Mouse (Mus musculus) neural tube, embryonic 11.5 days (tissue): Measurements from ENCODE around the gene Gm45844. TPM values are rescaled to one million over a fixed set of nuclear protein-coding genes. Genes with fewer than 3 reads are reported as not detected.

ENCODE experiments used
- ATAC-seq: fragments of 200-750 bp; cut with Nextera tagmentation; 2 replicates; pipeline ENCODE4 v1.8.0; 2017; ENCODE audit warnings: moderate number of reproducible peaks, mild to moderate bottlenecking, moderate TSS enrichment, moderate library complexity; ENCODE audit not compliant: insufficient read depth, low FRiP score, low TSS enrichment
- DNase-seq: peaks from one replicate; pipeline ENCODE4 v3.0.0-alpha.2; 2015; ENCODE audit warnings: low spot score
- H3K27ac ChIP-seq: fragments of 300-500 bp; sonication (generic); 2 replicates; pipeline ENCODE4 v1.5.1; 2014; ENCODE audit warnings: low read depth, mild to moderate bottlenecking, low read length
- H3K27me3 ChIP-seq: fragments of 300-500 bp; sonication (generic); 2 replicates; pipeline ENCODE4 v1.6.1; 2014; ENCODE audit warnings: mild to moderate bottlenecking, low read length, mixed read lengths; ENCODE audit not compliant: control insufficient read depth, insufficient read depth
- H3K36me3 ChIP-seq: fragments of 300-500 bp; sonication (generic); 2 replicates; pipeline ENCODE4 v1.6.1; 2014; ENCODE audit warnings: mild to moderate bottlenecking, low read length, moderate library complexity, mixed read lengths; ENCODE audit not compliant: control insufficient read depth, insufficient read depth
- H3K4me1 ChIP-seq: fragments of 300-500 bp; sonication (generic); 2 replicates; pipeline ENCODE4 v1.6.1; 2014; ENCODE audit warnings: low read length, mixed read lengths; ENCODE audit not compliant: control insufficient read depth, insufficient read depth
- H3K4me2 ChIP-seq: fragments of 300-500 bp; sonication (generic); 2 replicates; pipeline ENCODE4 v1.6.1; 2014; ENCODE audit warnings: low read depth, mild to moderate bottlenecking, moderate library complexity
- H3K4me3 ChIP-seq: fragments of 300-500 bp; sonication (generic); 2 replicates; pipeline ENCODE4 v1.5.1; 2014; ENCODE audit warnings: low read depth, low read length
- H3K9ac ChIP-seq: fragments of 300-500 bp; sonication (generic); 2 replicates; pipeline ENCODE4 v1.6.1; 2014; ENCODE audit warnings: mild to moderate bottlenecking, low read length
- H3K9me3 ChIP-seq: fragments of 300-500 bp; sonication (generic); 2 replicates; pipeline ENCODE4 v1.6.1; 2016; ENCODE audit warnings: low read length; ENCODE audit not compliant: control insufficient read depth
- WGBS: fragments of 180-500 bp; shearing (Covaris S2); extraction: QIAGEN DNeasy Blood & Tissue Kit; methylation state at CpG from one replicate; pipeline ENCODE4 v1.1.7; 2014; 5-methylcytosine and 5-hydroxymethylcytosine counted together
- microRNA-seq: library from miRNA; unstranded; fragments of <30 nt; microRNA quantifications from one replicate; pipeline ENCODE4, GENCODE M21; 2016
- polyA plus RNA-seq: library from polyadenylated mRNA; unstranded; fragments of >200 nt; fragmentation: Nextera tagmentation; extraction: Ambion mirVana; gene quantifications from 2 replicates; pipeline ENCODE4 v1.2.1, GENCODE M21; 2014

Gene Gm45844
- polyA plus RNA-seq, 1 experiment from 2014 or later = 2.0 TPM

- Histone ChIP-seq H3K4me2 (no peak overlapping the region), H3K27ac (no peak overlapping the region), H3K9ac (no peak overlapping the region), H3K36me3 (no peaks in the 10 kb centered on the region; the same call in none of the 2 replicates), H3K27me3 (no peaks in the 10 kb centered on the region), H3K4me1 (no peaks in the 10 kb centered on the region), H3K9me3 (no peaks in the 10 kb centered on the region), H3K4me3 (no peak overlapping the region)
- 92% methylated on average over 1 of the region's 1 CpGs for WGBS
- ATAC-seq = no peak
- no peak for DNase-seq
Measured at GRCm38 (mm10) chr7:7185897-7186296, 92.2 kb downstream of the Gm45844 start.

GRCm38 (mm10) chr7:7171227-7172147 is 106.6 kb downstream of the Gm45844 start, which contains the start of gene Zfp418:
Gene Zfp418, plus strand, starts transcription at chr7:7171330.
- no peak within 1 kb of the TSS for H3K27ac ChIP-seq
- no peaks in the 10 kb centered on the region for H3K9me3 ChIP-seq
- H3K27me3 ChIP-seq = no peaks in the 10 kb centered on the region
- peak; percentile 45 for DNase-seq
- 2% methylated on average over 26 of the region's 26 CpGs for WGBS
- H3K4me2 ChIP-seq = peak within 1 kb of the TSS; percentile 62
- peak; percentile 93 for ATAC-seq
- H3K9ac ChIP-seq = peak within 1 kb of the TSS; percentile 61
- H3K36me3 ChIP-seq = peaks cover 2% of the 10 kb centered on the region; the same call in 1 of the 2 replicates
- H3K4me1 ChIP-seq = no peaks in the 10 kb centered on the region
- H3K4me3 ChIP-seq = peak within 1 kb of the TSS; percentile 72

Small RNA genes within 50 kb of the gene (microRNA-seq; reads per million reads assigned to microRNA genes)
- gene Mir5620 = 1.0 reads per million

Other genes with a start within 250 kb of the Gm45844 start
- gene Zfp954, start 156.8 kb downstream of the Gm45844 start, polyA plus RNA-seq = 17.4 and 18.7 TPM in 2 replicates
- 6.6 and 7.0 TPM in 2 replicates for gene Zfp773, start 141.5 kb downstream of the Gm45844 start, polyA plus RNA-seq
- gene Zfp418, start 107.0 kb downstream of the Gm45844 start, polyA plus RNA-seq = 3.6 and 4.0 TPM in 2 replicates
- gene Zfp772, start 68.3 kb downstream of the Gm45844 start, polyA plus RNA-seq = 11.0 and 11.1 TPM in 2 replicates
- 0.16 and 0.33 TPM in 2 replicates for gene Vmn2r29, start 31.0 kb downstream of the Gm45844 start, polyA plus RNA-seq
- gene Clcn4, start 22.6 kb upstream of the Gm45844 start, polyA plus RNA-seq = 68.7 and 71.9 TPM in 2 replicates
- gene Vmn2r30, start 59.3 kb upstream of the Gm45844 start, polyA plus RNA-seq = not detected in 2 replicates
- not detected in 2 replicates for gene Gm45783, start 96.3 kb upstream of the Gm45844 start, polyA plus RNA-seq
- gene Vmn2r31, start 121.4 kb upstream of the Gm45844 start, polyA plus RNA-seq = not detected in 2 replicates
- gene Vmn2r32, start 201.7 kb upstream of the Gm45844 start, polyA plus RNA-seq = not detected in 2 replicates